Mouse (Mus musculus): ENCODE results near the gene Olfr96. TPM values are rescaled to one million over a fixed set of nuclear protein-coding genes. Genes with fewer than 3 reads are reported as not detected.

Olfr96 gene
- polyA plus RNA-seq, 1 experiment: not detected

DNA sequence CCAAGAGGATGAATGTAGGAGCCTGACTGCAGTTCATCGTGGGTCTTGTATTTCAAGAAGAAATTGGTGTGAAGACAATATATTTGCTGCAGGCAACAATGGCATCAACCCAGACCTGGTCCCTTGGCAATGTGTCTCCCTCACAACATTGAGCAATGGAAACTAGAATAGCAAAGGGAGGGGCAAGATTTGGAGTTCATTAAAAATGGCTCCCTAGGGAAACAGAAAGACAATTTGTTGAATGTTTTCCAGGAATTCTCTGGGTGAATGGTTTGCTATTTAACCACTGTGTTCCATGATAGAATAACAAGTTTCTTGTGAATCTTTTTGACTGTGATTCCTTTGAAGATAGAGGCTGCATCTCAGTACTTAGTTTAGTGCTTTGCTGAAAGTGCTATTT is 43.7 kb downstream of the Olfr96 start, which contains the start of gene Olfr98:
Gene Olfr98, minus strand, starts transcription at position 124 of the 400 bp plus-strand sequence.
- H3K36me3 ChIP-seq (replicated peaks; ENCODE audit: low read length): no peaks in the 10 kb centered on the region
- H3K27me3 ChIP-seq (replicated peaks): no peaks in the 10 kb centered on the region
- no peaks in the 10 kb centered on the region for H3K4me1 ChIP-seq
- no peak within 1 kb of the TSS for H3K4me3 ChIP-seq (replicated peaks)
- H3K9me3 ChIP-seq: no peaks in the 10 kb centered on the region
- TF ChIP-seq FLI1 (IDR thresholded peaks at IDR 0.05; ENCODE audit: low read length) (no peak), GATA1 (IDR thresholded peaks at IDR 0.05; ENCODE audit: borderline replicate concordance, low read length) (no peak)

DNA sequence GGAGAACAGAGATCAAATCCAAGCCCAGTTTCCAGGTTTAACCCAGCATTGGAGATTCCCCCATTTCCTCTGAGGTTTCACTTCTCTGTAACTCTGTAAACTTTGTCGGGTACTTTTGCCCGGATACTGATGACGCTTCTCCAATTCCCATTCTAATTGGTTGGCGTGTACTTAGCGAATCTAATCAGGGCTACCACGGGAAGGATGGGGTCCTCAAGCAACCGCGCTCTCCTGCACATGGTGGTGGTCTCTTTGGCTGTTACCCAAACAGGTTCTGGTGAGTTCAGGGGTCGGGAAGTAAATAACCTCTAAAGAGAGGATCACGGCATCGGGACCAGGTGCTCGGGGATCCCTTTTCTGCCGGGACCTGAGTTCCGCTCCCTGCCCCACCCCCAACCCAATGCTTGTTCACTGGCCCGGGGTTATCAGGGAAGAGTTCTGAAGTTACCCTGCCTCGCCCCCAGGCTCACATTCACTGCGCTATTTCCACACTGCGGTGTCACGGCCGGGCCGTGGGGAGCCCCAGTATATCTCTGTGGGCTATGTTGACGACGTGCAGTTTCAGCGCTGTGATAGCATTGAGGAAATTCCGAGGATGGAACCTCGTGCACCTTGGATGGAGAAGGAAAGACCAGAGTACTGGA is 50.2 kb downstream of the Olfr96 start, which contains the start of gene H2-M3:
Gene H2-M3, plus strand, starts transcription at position 163 of the 644 bp plus-strand sequence.
- Histone ChIP-seq H3K4me1 (peaks cover 25% of the 10 kb centered on the region), H3K36me3 (replicated peaks; ENCODE audit: low read length) (peaks cover 5% of the 10 kb centered on the region), H3K9me3 (no peaks in the 10 kb centered on the region), H3K27me3 (replicated peaks) (no peaks in the 10 kb centered on the region), H3K4me3 (replicated peaks) (peak within 1 kb of the TSS; percentile 95)
- TF ChIP-seq GATA1 (IDR thresholded peaks at IDR 0.05; ENCODE audit: borderline replicate concordance, low read length) (no peak), FLI1 (IDR thresholded peaks at IDR 0.05; ENCODE audit: low read length) (no peak)

DNA sequence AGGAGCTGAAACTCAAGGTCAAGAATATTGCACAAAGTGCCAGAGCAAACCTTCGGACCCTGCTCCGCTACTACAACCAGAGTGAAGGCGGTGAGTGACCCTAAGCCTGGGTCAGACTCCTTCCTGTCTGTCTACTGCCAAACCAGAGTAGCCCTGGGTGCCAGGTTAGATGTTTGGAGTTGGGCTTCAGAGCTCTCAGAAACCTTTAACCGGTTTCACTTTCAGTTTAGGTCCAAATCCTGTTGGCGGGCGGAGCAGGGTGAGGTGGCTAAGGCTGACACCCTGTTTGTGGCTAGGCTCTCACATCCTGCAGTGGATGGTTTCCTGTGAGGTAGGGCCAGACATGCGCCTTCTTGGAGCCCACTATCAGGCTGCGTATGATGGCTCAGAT is 50.8 kb downstream of the Olfr96 start:
- Histone ChIP-seq H3K36me3 (replicated peaks; ENCODE audit: low read length) (peaks cover 5% of the 10 kb centered on the region), H3K4me3 (replicated peaks) (peak overlapping the region; percentile 95), H3K4me1 (peaks cover 25% of the 10 kb centered on the region), H3K9me3 (no peaks in the 10 kb centered on the region), H3K27me3 (replicated peaks) (no peaks in the 10 kb centered on the region)
- TF ChIP-seq FLI1 (IDR thresholded peaks at IDR 0.05; ENCODE audit: low read length): no peak
- no peak for TF ChIP-seq GATA1 (IDR thresholded peaks at IDR 0.05; ENCODE audit: borderline replicate concordance, low read length)

DNA sequence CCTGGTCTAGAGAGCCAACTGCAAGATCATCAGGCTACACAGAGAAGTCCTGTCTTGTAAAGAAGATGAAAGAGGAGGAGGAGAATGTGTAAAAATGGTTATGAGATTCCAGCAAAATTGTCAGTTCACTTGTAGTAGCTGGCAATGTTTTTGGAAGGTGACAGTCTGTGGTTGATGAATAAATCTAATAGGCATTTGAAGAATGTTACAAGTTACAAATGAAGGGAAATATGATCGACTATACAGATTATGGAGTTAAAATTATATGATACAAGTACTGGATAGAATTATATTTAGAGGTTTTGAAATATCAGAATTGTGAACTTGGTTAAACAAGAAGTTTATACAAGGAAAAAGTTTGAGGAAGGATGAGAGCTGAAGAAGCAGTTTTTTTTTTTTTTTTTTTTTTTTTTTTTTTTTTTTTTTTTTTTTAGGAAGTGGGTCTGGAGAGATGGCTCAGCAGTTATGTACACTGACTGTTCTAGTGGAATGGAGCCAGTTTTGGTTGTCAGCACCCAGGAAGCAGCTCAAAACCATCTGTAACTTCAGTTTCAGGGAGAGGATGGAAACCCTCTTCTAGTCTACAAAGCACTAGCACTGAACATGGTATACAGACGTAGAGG is 55.8 kb downstream of the Olfr96 start:
- no peaks in the 10 kb centered on the region for H3K9me3 ChIP-seq
- H3K4me3 ChIP-seq (replicated peaks): no peak overlapping the region
- no peak for TF ChIP-seq FLI1 (IDR thresholded peaks at IDR 0.05; ENCODE audit: low read length)
- no peak for TF ChIP-seq GATA1 (IDR thresholded peaks at IDR 0.05; ENCODE audit: borderline replicate concordance, low read length)
- H3K4me1 ChIP-seq: peaks cover 13% of the 10 kb centered on the region
- no peaks in the 10 kb centered on the region for H3K27me3 ChIP-seq (replicated peaks)
- peaks cover 5% of the 10 kb centered on the region for H3K36me3 ChIP-seq (replicated peaks; ENCODE audit: low read length)

Other genes starting within 250 kb of the Olfr96 start
- not detected in 2 replicates for gene 2410137M14Rik, start 238.9 kb upstream of the Olfr96 start, polyA plus RNA-seq (2012; ENCODE audit: insufficient read depth, low replicate concordance)
- gene H2-M5, start 230.6 kb upstream of the Olfr96 start, polyA plus RNA-seq (2012; ENCODE audit: insufficient read depth, low replicate concordance): not detected in 2 replicates
- gene Zfp57, start 219.0 kb upstream of the Olfr96 start, polyA plus RNA-seq (2012; ENCODE audit: insufficient read depth, low replicate concordance): 3.5 TPM in 1 of 2 replicates, not detected in the other
- gene Mog, start 196.7 kb upstream of the Olfr96 start, polyA plus RNA-seq (2012; ENCODE audit: insufficient read depth, low replicate concordance): not detected in 2 replicates
- 1.6 and 1.7 TPM in 2 replicates for gene Gabbr1, start 174.2 kb upstream of the Olfr96 start, polyA plus RNA-seq (2012; ENCODE audit: insufficient read depth, low replicate concordance)
- not detected in 2 replicates for gene Olfr90, start 131.6 kb upstream of the Olfr96 start, polyA plus RNA-seq (2012; ENCODE audit: insufficient read depth, low replicate concordance)
- not detected in 2 replicates for gene Olfr91, start 121.9 kb upstream of the Olfr96 start, polyA plus RNA-seq (2012; ENCODE audit: insufficient read depth, low replicate concordance)
- gene Olfr92, start 100.1 kb upstream of the Olfr96 start, polyA plus RNA-seq (2012; ENCODE audit: insufficient read depth, low replicate concordance): not detected in 2 replicates
- gene Olfr93, start 58.7 kb upstream of the Olfr96 start, polyA plus RNA-seq (2012; ENCODE audit: insufficient read depth, low replicate concordance): not detected in 2 replicates
- not detected in 2 replicates for gene Ubd, start 26.3 kb upstream of the Olfr96 start, polyA plus RNA-seq (2012; ENCODE audit: insufficient read depth, low replicate concordance)
- gene Olfr94, start 19.2 kb upstream of the Olfr96 start, polyA plus RNA-seq (2012; ENCODE audit: insufficient read depth, low replicate concordance): not detected in 2 replicates
- not detected in 2 replicates for gene Olfr95, start 7.0 kb upstream of the Olfr96 start, polyA plus RNA-seq (2012; ENCODE audit: insufficient read depth, low replicate concordance)
- not detected in 2 replicates for gene Olfr97, start 17.2 kb downstream of the Olfr96 start, polyA plus RNA-seq (2012; ENCODE audit: insufficient read depth, low replicate concordance)
- not detected in 2 replicates for gene Olfr98, start 43.6 kb downstream of the Olfr96 start, polyA plus RNA-seq (2012; ENCODE audit: insufficient read depth, low replicate concordance)
- 0.82 TPM in 1 of 2 replicates, not detected in the other for gene H2-M3, start 50.1 kb downstream of the Olfr96 start, polyA plus RNA-seq (2012; ENCODE audit: insufficient read depth, low replicate concordance)
- not detected in 2 replicates for gene Olfr99, start 63.3 kb downstream of the Olfr96 start, polyA plus RNA-seq (2012; ENCODE audit: insufficient read depth, low replicate concordance)
- not detected in 2 replicates for gene Olfr101, start 84.2 kb downstream of the Olfr96 start, polyA plus RNA-seq (2012; ENCODE audit: insufficient read depth, low replicate concordance)
- gene Olfr102, start 96.9 kb downstream of the Olfr96 start, polyA plus RNA-seq (2012; ENCODE audit: insufficient read depth, low replicate concordance): not detected in 2 replicates
- not detected in 2 replicates for gene Olfr103, start 119.6 kb downstream of the Olfr96 start, polyA plus RNA-seq (2012; ENCODE audit: insufficient read depth, low replicate concordance)
- 0.86 TPM in 1 of 2 replicates, not detected in the other for gene Olfr104-ps, start 139.4 kb downstream of the Olfr96 start, polyA plus RNA-seq (2012; ENCODE audit: insufficient read depth, low replicate concordance)
- not detected in 2 replicates for gene Olfr105-ps, start 158.9 kb downstream of the Olfr96 start, polyA plus RNA-seq (2012; ENCODE audit: insufficient read depth, low replicate concordance)
- not detected in 2 replicates for gene Olfr106-ps, start 170.2 kb downstream of the Olfr96 start, polyA plus RNA-seq (2012; ENCODE audit: insufficient read depth, low replicate concordance)
- not detected in 2 replicates for gene Olfr107, start 179.1 kb downstream of the Olfr96 start, polyA plus RNA-seq (2012; ENCODE audit: insufficient read depth, low replicate concordance)
- not detected in 2 replicates for gene Olfr108, start 225.3 kb downstream of the Olfr96 start, polyA plus RNA-seq (2012; ENCODE audit: insufficient read depth, low replicate concordance)
- gene Olfr109, start 238.8 kb downstream of the Olfr96 start, polyA plus RNA-seq (2012; ENCODE audit: insufficient read depth, low replicate concordance): not detected in 2 replicates